Mouse (Mus musculus) cerebral cortex, adult 2 months (tissue): ENCODE measurements around the gene Ddx47.

Experiments
- WGBS: fragments of 180-500 bp; shearing (Covaris S2); methylation state at CpG from one replicate; pipeline ENCODE4 v1.1.7; 2018; 5-methylcytosine and 5-hydroxymethylcytosine counted together

The Ddx47 gene

DNA sequence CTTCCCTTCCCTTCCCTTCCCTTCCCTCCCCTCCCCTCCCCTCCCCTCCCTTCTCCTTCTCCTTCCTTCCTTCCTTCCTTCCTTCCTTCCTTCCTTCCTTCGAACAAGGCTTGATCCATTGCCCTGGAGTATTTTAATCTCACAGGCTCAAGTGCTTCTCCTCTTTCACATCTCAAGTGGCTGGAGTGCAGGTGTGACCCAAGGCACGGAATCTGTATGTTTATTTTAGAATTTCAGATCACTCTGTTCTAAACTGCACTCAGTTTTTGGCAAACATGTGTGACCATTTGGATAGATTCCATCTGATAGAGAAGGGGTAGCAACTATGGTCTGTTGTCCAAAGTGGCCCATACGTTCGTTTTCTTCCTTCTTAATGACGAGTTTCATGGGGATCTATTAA, 56.8 kb downstream of the Ddx47 start:
- WGBS = 93% methylated on average over 5 of the region's 5 CpGs

DNA sequence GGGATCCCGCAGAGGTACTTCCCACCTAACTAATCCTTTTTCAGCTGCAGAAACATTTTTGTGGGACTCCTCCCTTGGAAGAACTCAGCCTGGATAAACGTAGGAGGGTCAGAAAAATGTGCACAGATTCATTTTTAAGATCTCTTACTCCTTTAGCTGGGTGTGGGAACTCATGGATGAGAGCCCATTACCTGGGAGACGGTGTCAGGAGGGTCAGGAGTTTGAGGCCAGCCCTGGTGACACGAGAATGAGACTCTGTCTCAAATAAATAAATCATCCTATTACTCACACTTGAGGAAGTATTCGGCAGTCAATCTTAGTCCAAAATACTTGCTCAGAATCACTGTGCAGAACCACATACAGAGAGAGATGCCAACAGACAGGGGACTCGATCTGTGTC, 58.4 kb downstream of the Ddx47 start:
- 77% methylated on average over 6 of the region's 6 CpGs for WGBS

DNA sequence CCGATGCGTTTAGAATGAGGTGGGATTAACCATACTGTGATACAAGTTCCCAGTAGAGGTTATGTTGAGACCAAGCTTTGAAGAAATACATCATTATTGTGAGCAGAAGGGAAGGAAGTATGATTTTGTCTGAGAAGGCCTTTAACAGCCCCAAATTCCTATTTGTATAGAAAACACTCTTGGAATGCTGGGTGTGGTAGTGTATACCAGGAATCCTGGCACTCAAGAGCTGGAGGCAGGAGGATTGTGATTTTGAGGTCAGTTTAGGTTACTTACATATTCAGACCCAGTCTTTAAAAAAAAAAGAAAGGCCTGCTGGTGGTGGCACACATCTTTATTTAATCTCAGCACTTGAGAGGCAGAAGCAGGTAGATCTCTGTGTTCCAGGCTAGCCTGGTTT, 58.9 kb downstream of the Ddx47 start:
- 91% methylated on average over 2 of the region's 2 CpGs for WGBS
